Mouse (Mus musculus) MEL (cell line): ENCODE data around the gene Abca6. TPM values are rescaled to one million over a fixed set of nuclear protein-coding genes. Genes with fewer than 3 reads are reported as not detected.

Experiments used
- DNase-seq: peaks from one replicate; pipeline ENCODE4 v3.0.0; 2011; ENCODE audit warnings: low read depth, low spot score
- H3K27ac ChIP-seq: 2 replicates; pipeline ENCODE4 v1.5.1; 2012; ENCODE audit warnings: low read depth, mild to moderate bottlenecking, control low read depth, low read length, moderate library complexity; ENCODE audit not compliant: control insufficient read depth
- H3K27me3 ChIP-seq, 2 experiments: fragments of 150-350 bp in 1 of 2; sonication (generic) in 1 of 2; 2 replicates each; pipeline ENCODE4 v1.6.1; 2012; ENCODE audit warnings: low read length in 2 of 2, mild to moderate bottlenecking in 2 of 2, improper control_type of control experiment in 1 of 2, moderate library complexity in 1 of 2; ENCODE audit not compliant: insufficient read depth in 2 of 2, control insufficient read depth in 1 of 2
- H3K36me3 ChIP-seq, 2 experiments: 2 replicates each; pipeline ENCODE4 v1.6.1; 2012 to 2014; ENCODE audit warnings: low read length in 2 of 2, improper control_type of control experiment in 1 of 2, inconsistent platforms in 1 of 2, mild to moderate bottlenecking in 1 of 2; ENCODE audit not compliant: insufficient read depth in 2 of 2, control insufficient read depth in 1 of 2
- H3K4me1 ChIP-seq, 2 experiments: fragments of 150-350 bp in 1 of 2; sonication (generic) in 1 of 2; 2 replicates each; pipeline ENCODE4 v1.6.1; 2012; ENCODE audit warnings: low read length in 2 of 2, improper control_type of control experiment in 1 of 2, mild to moderate bottlenecking in 1 of 2; ENCODE audit not compliant: insufficient read depth in 2 of 2, control insufficient read depth in 1 of 2
- H3K4me3 ChIP-seq, 2 experiments: fragments of 150-350 bp in 1 of 2; sonication (generic) in 1 of 2; 2 replicates each; pipeline ENCODE4 v1.5.1; 2012; ENCODE audit warnings: low read depth in 2 of 2, low read length in 2 of 2, mild to moderate bottlenecking in 2 of 2, moderate library complexity in 2 of 2, control low read depth in 1 of 2, improper control_type of control experiment in 1 of 2; ENCODE audit not compliant: control insufficient read depth in 1 of 2, insufficient read depth in 1 of 2
- H3K79me2 ChIP-seq: 2 replicates; pipeline ENCODE4 v1.6.1; 2012; ENCODE audit warnings: mild to moderate bottlenecking, low read length, moderate library complexity; ENCODE audit not compliant: control insufficient read depth, poor library complexity, insufficient read depth
- H3K9ac ChIP-seq: 2 replicates; pipeline ENCODE4 v1.6.1; 2012; ENCODE audit warnings: low read depth, mild to moderate bottlenecking, control low read depth, low read length, moderate library complexity; ENCODE audit not compliant: control insufficient read depth, poor library complexity, severe bottlenecking
- H3K9me3 ChIP-seq: fragments of 150-350 bp; sonication (generic); replicated peaks from 2 replicates; pipeline ENCODE4 v1.6.1; 2012; ENCODE audit warnings: mild to moderate bottlenecking, low read length, improper control_type of control experiment, moderate library complexity; ENCODE audit not compliant: insufficient read depth
- CHD1 ChIP-seq: IDR thresholded peaks from 2 replicates; pipeline ENCODE4 v1.6.1; 2012; ENCODE audit warnings: low read depth, mild to moderate bottlenecking, inconsistent platforms, low read length, improper control_type of control experiment
- EP300 ChIP-seq, 2 experiments: IDR thresholded peaks; 2 replicates each; pipeline ENCODE4 v1.6.1; 2011; ENCODE audit warnings: improper control_type of control experiment in 2 of 2, low read length in 2 of 2, low read depth in 1 of 2, mild to moderate bottlenecking in 1 of 2
- ETS1 ChIP-seq: IDR thresholded peaks from 2 replicates; pipeline ENCODE4 v1.6.1; 2012; ENCODE audit warnings: low read depth, mild to moderate bottlenecking, inconsistent platforms, low read length, improper control_type of control experiment, moderate library complexity
- GABPA ChIP-seq: IDR thresholded peaks from 2 replicates; pipeline ENCODE4 v1.6.1; 2012; ENCODE audit warnings: low read depth, mild to moderate bottlenecking, inconsistent platforms, low read length, improper control_type of control experiment, moderate library complexity
- GATA1 ChIP-seq: IDR thresholded peaks from 2 replicates; pipeline ENCODE4 v1.6.1; 2011; ENCODE audit warnings: low read depth, low read length, improper control_type of control experiment
- JUND ChIP-seq: IDR thresholded peaks from 2 replicates; pipeline ENCODE4 v1.6.1; 2011; ENCODE audit warnings: low read depth, mild to moderate bottlenecking, improper control_type of control experiment, low read length
- MAX ChIP-seq: IDR thresholded peaks from 2 replicates; pipeline ENCODE4 v1.6.1; 2011; ENCODE audit warnings: low read length, improper control_type of control experiment
- MEF2A ChIP-seq: IDR thresholded peaks from 2 replicates; pipeline ENCODE4 v1.6.1; 2014; ENCODE audit warnings: low read depth, mild to moderate bottlenecking, inconsistent platforms, low read length, improper control_type of control experiment; ENCODE audit not compliant: poor library complexity, insufficient replicate concordance, severe bottlenecking; ENCODE audit errors: extremely low read depth
- MXI1 ChIP-seq: IDR thresholded peaks from 2 replicates; pipeline ENCODE4 v1.6.1; 2011; ENCODE audit warnings: mild to moderate bottlenecking, low read depth, low read length, improper control_type of control experiment
- POLR2AphosphoS5 ChIP-seq: IDR thresholded peaks from 2 replicates; pipeline ENCODE4 v1.6.1; 2012; ENCODE audit warnings: low read depth, borderline replicate concordance, mild to moderate bottlenecking, inconsistent platforms, low read length, moderate library complexity, mixed read lengths
- RCOR1 ChIP-seq: IDR thresholded peaks from 2 replicates; pipeline ENCODE4 v1.6.1; 2012; ENCODE audit warnings: low read depth, mild to moderate bottlenecking, inconsistent platforms, low read length, improper control_type of control experiment
- UBTF ChIP-seq: IDR thresholded peaks from 2 replicates; pipeline ENCODE4 v1.6.1; 2012; ENCODE audit warnings: low read depth, mild to moderate bottlenecking, inconsistent platforms, low read length, improper control_type of control experiment, moderate library complexity, borderline replicate concordance; ENCODE audit not compliant: insufficient read depth
- USF1 ChIP-seq: IDR thresholded peaks from 2 replicates; pipeline ENCODE4 v1.6.1; 2014; ENCODE audit warnings: low read depth, mild to moderate bottlenecking, inconsistent platforms, low read length, improper control_type of control experiment, moderate library complexity
- polyA plus RNA-seq, 2 experiments: library from polyadenylated mRNA; stranded (reverse) in 1 of 2; unstranded in 1 of 2; fragments of >175 nt in 1 of 2; fragments of >200 nt in 1 of 2; gene quantifications; 2 replicates each; pipeline versions ENCODE4 v1.2.1 to v1.2.4; 2012; ENCODE audit warnings: low replicate concordance in 2 of 2, low read depth in 1 of 2; ENCODE audit not compliant: insufficient read length in 2 of 2, insufficient read depth in 1 of 2, missing spikeins in 1 of 2
- total RNA-seq: library from RNA; depleted of rRNA; stranded (reverse); fragments of 300-350 nt; gene quantifications from 2 replicates; pipeline ENCODE4 v1.2.3, GENCODE M21; 2012

Gene Abca6
- total and polyA plus RNA-seq, 3 experiments, result not detected

GRCm38 (mm10) chr11:110268244-110268844 is 16.8 kb upstream of the Abca6 start (continued):
- TF ChIP-seq POLR2AphosphoS5, result no peak
- no peak for TF ChIP-seq CHD1
- TF ChIP-seq GABPA, result no peak
- TF ChIP-seq ETS1, result no peak

GRCm38 (mm10) chr11:110267232-110267631 is 15.7 kb upstream of the Abca6 start:
- no peaks in the 10 kb centered on the region for H3K79me2 ChIP-seq
- H3K36me3 ChIP-seq, result peaks cover 0 to 7% of the 10 kb centered on the region in 2 experiments; a peak in 2 of 4 replicates
- H3K27me3 ChIP-seq, result no peaks in the 10 kb centered on the region
- H3K27ac ChIP-seq, result no peak overlapping the region
- H3K4me3 ChIP-seq, result no peak overlapping the region
- TF ChIP-seq EP300 (IDR thresholded peaks at IDR 0.05; ENCODE audit: low read depth in 1 of 2, low read length in 2 of 2), result peak; percentile 66 to 74
- TF ChIP-seq RCOR1, result peak; percentile 47; the same call in 1 of the 2 replicates
- TF ChIP-seq MEF2A, result no peak
- TF ChIP-seq GATA1, result peak; percentile 50; the same call in 1 of the 2 replicates
- no peak for TF ChIP-seq UBTF
- no peak overlapping the region for H3K9ac ChIP-seq
- peak; percentile 60 for DNase-seq
- no peaks in the 10 kb centered on the region for H3K9me3 ChIP-seq
- H3K4me1 ChIP-seq, result peaks cover 2 to 19% of the 10 kb centered on the region in 2 experiments; a peak in 3 of 4 replicates

DNA sequence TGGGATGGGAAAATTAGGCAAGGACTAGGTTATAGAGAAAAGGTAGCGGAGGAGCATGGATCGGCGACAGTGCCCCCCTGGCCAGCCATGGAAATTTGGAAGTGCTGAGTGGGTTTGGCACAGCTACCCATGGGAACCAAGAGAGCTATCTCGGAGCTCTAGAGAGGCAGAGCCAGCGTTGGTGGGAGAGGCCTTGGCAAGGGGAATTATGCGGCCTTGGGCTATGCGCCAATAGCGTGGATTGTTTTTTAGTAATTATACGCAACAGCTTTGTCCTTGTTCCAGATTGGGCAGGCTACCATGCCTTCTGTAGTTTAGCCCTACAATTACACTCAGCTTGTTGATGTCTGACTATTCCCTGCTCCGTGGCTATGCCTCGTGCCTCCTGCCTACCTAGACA is 15.2 kb upstream of the Abca6 start:
- Histone ChIP-seq H3K79me2 (no peaks in the 10 kb centered on the region), H3K27ac (no peak overlapping the region), H3K4me1 (peaks cover 2 to 24% of the 10 kb centered on the region in 2 experiments), H3K9ac (no peak overlapping the region), H3K4me3 (no peak overlapping the region), H3K27me3 (no peaks in the 10 kb centered on the region), H3K9me3 (no peaks in the 10 kb centered on the region), H3K36me3 (peaks cover 0 to 11% of the 10 kb centered on the region in 2 experiments; a peak in 2 of 4 replicates)
- no peak for DNase-seq
- TF ChIP-seq UBTF (no peak), MXI1 (no peak), CHD1 (no peak), MAX (no peak), JUND (no peak), RCOR1 (no peak), MEF2A (no peak), USF1 (no peak)
